Mouse (Mus musculus) kidney, embryonic 16.5 days (tissue): ENCODE data around the gene Rnf186. TPM values are rescaled to one million over a fixed set of nuclear protein-coding genes. Genes with fewer than 3 reads are reported as not detected.

Experiments
- ATAC-seq: fragments of 200-750 bp; cut with Nextera tagmentation; 2 replicates; pipeline ENCODE4 v1.8.0; 2017; ENCODE audit warnings: moderate TSS enrichment; ENCODE audit not compliant: low FRiP score, low TSS enrichment
- H3K27ac ChIP-seq: fragments of 300-500 bp; sonication (generic); 2 replicates; pipeline ENCODE4 v1.5.1; 2014; ENCODE audit warnings: low read length
- H3K27me3 ChIP-seq: fragments of 300-500 bp; sonication (generic); 2 replicates; pipeline ENCODE4 v1.6.1; 2014; ENCODE audit warnings: low read length, control low read depth, mixed read lengths; ENCODE audit not compliant: insufficient read depth
- H3K36me3 ChIP-seq: fragments of 300-500 bp; sonication (generic); 2 replicates; pipeline ENCODE4 v1.6.1; 2014; ENCODE audit warnings: low read length, control low read depth, mixed read lengths; ENCODE audit not compliant: insufficient read depth
- H3K4me1 ChIP-seq: fragments of 300-500 bp; sonication (generic); 2 replicates; pipeline ENCODE4 v1.6.1; 2014; ENCODE audit warnings: low read length, control low read depth, mixed read lengths; ENCODE audit not compliant: insufficient read depth
- H3K4me2 ChIP-seq: fragments of 300-500 bp; sonication (generic); replicated peaks from 2 replicates; pipeline ENCODE4 v1.6.1; 2014; ENCODE audit warnings: low read depth, low read length
- H3K4me3 ChIP-seq: fragments of 300-500 bp; sonication (generic); 2 replicates; pipeline ENCODE4 v1.5.1; 2014; ENCODE audit warnings: mild to moderate bottlenecking, low read length
- H3K9ac ChIP-seq: fragments of 300-500 bp; sonication (generic); replicated peaks from 2 replicates; pipeline ENCODE4 v1.6.1; 2014; ENCODE audit warnings: low read length
- H3K9me3 ChIP-seq: fragments of 300-500 bp; sonication (generic); 2 replicates; pipeline ENCODE4 v1.6.1; 2016; ENCODE audit warnings: low read length, control low read depth
- WGBS: fragments of 180-500 bp; shearing (Covaris S2); extraction: QIAGEN DNeasy Blood & Tissue Kit; methylation state at CpG from one replicate; pipeline ENCODE4 v1.1.7; 2014; 5-methylcytosine and 5-hydroxymethylcytosine counted together
- polyA plus RNA-seq: library from polyadenylated mRNA; unstranded; fragments of >200 nt; fragmentation: Nextera tagmentation; extraction: Ambion mirVana; gene quantifications from 2 replicates; pipeline ENCODE4 v1.2.1, GENCODE M21; 2015

The Rnf186 gene
- polyA plus RNA-seq, 1 experiment from 2014 or later: 11.0 TPM

DNA sequence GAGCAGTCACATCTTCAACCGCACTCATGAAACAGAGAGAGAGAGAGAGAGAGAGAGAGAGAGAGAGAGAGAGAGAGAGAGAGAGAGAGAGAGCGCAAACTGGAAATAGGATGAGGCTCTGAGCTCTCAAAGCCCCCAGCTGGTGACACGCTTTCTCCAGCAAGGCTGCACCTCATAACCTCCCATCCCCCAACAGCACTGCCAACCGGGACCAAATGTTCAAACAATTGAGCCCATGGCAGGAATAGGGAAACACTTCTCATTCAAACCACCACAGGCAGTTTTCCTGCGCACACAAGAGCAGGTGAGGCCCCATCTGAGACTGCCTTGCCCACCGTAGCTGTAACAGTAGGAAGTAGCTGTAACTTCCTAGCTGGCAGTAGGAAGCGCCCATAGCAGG, 25.5 kb upstream of the Rnf186 start:
- Histone ChIP-seq H3K4me3 (no peak overlapping the region), H3K27ac (peak overlapping the region; percentile 70), H3K9ac (no peak overlapping the region), H3K9me3 (no peaks in the 10 kb centered on the region), H3K36me3 (no peaks in the 10 kb centered on the region), H3K4me2 (no peak overlapping the region), H3K27me3 (no peaks in the 10 kb centered on the region), H3K4me1 (peaks cover 31% of the 10 kb centered on the region)
- WGBS: 23% methylated on average over 7 of the region's 7 CpGs
- no peak for ATAC-seq

DNA sequence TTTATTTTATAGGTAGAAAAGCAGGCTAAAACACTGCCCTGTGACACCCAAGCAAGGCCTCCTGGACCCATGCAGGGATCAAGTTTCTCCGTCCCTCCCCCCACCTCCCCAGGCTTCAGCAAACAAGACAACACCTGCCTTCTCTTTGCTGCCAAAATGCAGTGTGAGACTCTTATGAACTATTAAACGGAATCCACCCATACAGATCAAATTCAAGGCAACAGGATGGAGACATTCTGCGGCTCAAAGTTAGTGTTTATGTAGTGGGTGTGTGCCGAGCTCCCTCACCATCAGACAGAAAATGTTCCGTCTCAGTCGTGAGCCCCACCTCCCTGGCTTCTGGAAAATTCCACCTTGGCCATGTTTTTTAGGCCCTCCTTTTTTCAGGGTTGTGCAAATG, 24.9 kb upstream of the Rnf186 start:
- Histone ChIP-seq H3K9me3 (no peaks in the 10 kb centered on the region), H3K4me3 (no peak overlapping the region), H3K27ac (peak overlapping the region; percentile 70), H3K27me3 (no peaks in the 10 kb centered on the region), H3K4me2 (no peak overlapping the region), H3K4me1 (peaks cover 31% of the 10 kb centered on the region), H3K9ac (no peak overlapping the region), H3K36me3 (no peaks in the 10 kb centered on the region)
- ATAC-seq: no peak
- WGBS: 14% methylated on average over 6 of the region's 6 CpGs

DNA sequence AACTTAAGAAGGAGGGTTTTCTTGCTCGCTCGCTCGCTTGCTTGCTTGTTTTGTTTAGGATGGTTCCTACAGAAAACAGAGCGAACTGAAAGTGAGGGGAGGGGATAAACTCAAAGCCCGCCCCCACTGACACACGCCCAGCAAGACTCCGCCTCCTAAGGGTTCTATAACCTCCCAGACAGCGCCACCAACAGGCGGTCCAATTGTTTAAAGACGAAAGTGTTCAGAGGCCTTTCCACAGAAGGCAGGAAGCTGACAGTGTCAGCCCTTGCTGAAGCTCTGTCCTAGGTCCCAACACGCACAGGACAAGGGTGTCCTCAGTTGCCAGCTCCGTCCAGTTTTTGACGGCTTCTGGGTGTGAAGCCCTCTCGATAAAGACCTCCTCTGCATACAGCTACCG, 23.2 kb upstream of the Rnf186 start:
- WGBS: 37% methylated on average over 15 of the region's 15 CpGs
- Histone ChIP-seq H3K4me2 (peak overlapping the region; percentile 22; the same call in 1 of the 2 replicates), H3K36me3 (no peaks in the 10 kb centered on the region), H3K4me3 (peak overlapping the region; percentile 25; the same call in 1 of the 2 replicates), H3K9me3 (no peaks in the 10 kb centered on the region), H3K27ac (no peak overlapping the region), H3K4me1 (peaks cover 26% of the 10 kb centered on the region), H3K27me3 (no peaks in the 10 kb centered on the region), H3K9ac (no peak overlapping the region)
- ATAC-seq: 0 out of 2 replicates have a peak, but pooled peaks have one; percentile 12

DNA sequence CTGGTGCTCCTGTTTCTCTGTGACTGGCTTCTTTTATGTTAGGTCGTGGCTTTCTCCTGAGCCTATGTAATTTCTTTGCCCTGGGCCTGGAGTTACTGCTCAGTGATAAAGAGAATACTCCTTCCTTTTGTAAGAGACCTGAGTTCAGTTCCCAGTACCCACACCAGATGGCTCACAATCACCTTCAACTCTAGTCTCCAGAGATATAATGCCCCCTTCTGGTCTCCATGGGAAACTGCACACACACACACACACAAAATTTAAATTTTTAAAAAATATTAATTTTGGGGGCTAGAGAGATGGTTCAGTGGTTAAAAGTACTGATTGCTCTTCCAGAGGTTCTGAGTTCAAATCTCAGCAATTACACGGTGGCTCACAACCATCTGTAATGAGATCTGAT, 18.7 kb upstream of the Rnf186 start:
- no peak overlapping the region for H3K4me3 ChIP-seq
- no peaks in the 10 kb centered on the region for H3K36me3 ChIP-seq
- H3K9me3 ChIP-seq: no peaks in the 10 kb centered on the region
- H3K27me3 ChIP-seq: no peaks in the 10 kb centered on the region
- H3K9ac ChIP-seq: no peak overlapping the region
- no peak overlapping the region for H3K4me2 ChIP-seq
- ATAC-seq: no peak
- no peak overlapping the region for H3K27ac ChIP-seq
- 90% methylated on average over 2 of the region's 2 CpGs for WGBS
- no peaks in the 10 kb centered on the region for H3K4me1 ChIP-seq

DNA sequence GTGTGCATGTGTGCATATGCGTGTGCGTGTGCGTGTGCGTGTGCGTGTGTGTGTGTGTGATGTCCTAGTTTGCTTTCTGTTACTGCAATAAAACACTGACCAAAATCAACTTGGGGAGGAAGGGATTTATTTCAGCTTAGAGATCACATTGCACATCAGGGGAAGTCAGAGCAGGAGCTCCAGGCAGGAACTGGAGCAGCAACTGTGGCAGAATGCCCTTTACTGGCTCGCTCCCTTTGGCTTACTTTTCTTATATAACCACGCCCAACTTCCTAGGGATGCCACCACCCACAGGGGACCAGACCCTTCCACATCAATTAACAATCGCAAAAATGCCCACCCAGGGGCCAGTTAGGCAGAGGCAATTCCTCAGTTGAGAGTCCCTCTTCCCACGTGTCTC, 8.3 kb upstream of the Rnf186 start:
- no peak overlapping the region for H3K27ac ChIP-seq

DNA sequence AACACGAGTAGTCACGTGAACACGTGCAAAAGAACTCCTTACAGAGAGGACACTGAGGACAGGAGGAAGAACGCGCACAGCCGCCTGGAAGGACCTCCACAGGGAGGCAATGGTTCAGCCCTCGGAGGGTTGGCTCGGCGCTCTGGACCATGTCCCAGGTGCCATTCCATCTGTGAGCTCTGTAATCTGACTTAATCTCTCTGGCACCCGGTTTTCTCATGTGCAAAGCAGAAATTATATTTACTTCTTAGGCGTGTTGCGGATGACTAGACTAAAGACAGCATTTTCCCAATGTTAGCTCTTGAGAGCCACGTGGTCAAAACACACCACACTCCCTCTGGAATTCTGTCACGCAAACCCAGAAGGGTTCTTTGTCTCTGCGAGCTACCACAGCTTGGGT, 7.8 kb upstream of the Rnf186 start:
- Histone ChIP-seq H3K4me1 (peaks cover 8% of the 10 kb centered on the region; the same call in 1 of the 2 replicates), H3K9ac (no peak overlapping the region), H3K4me3 (no peak overlapping the region), H3K27ac (peak overlapping the region; percentile 47; the same call in 1 of the 2 replicates), H3K9me3 (0 out of 2 replicates have a peak, but pooled peaks cover 2% of the 10 kb centered on the region), H3K4me2 (no peak overlapping the region), H3K27me3 (no peaks in the 10 kb centered on the region), H3K36me3 (no peaks in the 10 kb centered on the region)
- WGBS: 80% methylated on average over 15 of the region's 15 CpGs
- ATAC-seq: no peak

More for the DNA sequence above, 8.3 kb upstream of the Rnf186 start:
- no peak overlapping the region for H3K9ac ChIP-seq
- H3K4me3 ChIP-seq: no peak overlapping the region
- ATAC-seq: no peak
- no peak overlapping the region for H3K4me2 ChIP-seq
- H3K27me3 ChIP-seq: no peaks in the 10 kb centered on the region
- no peaks in the 10 kb centered on the region for H3K36me3 ChIP-seq
- 73% methylated on average over 9 of the region's 9 CpGs for WGBS
- H3K9me3 ChIP-seq: 0 out of 2 replicates have a peak, but pooled peaks cover 2% of the 10 kb centered on the region
- H3K4me1 ChIP-seq: peaks cover 8% of the 10 kb centered on the region; the same call in 1 of the 2 replicates

DNA sequence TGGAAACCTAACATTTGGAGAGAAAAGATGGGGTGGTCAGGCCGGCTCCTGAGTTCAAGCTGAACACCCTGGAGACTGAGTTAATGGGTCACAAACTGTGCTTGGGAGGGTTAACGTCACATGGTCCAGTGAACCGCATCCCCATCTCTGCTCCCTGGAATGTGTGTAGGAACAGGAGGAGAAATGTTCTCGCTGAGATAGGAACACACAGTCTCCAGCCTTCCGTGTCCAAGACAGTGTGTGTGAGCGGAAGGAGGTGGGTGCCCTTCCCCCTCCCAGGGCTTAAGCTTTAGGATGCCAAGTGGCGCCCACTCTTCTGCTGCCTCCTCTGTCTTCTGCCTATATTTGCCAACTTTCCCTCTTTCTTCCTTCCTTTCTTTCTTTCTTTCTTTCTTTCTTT, 7.0 kb upstream of the Rnf186 start:
- Histone ChIP-seq H3K36me3 (no peaks in the 10 kb centered on the region), H3K9me3 (0 out of 2 replicates have a peak, but pooled peaks cover 2% of the 10 kb centered on the region), H3K27ac (peak overlapping the region; percentile 47), H3K27me3 (no peaks in the 10 kb centered on the region), H3K9ac (no peak overlapping the region), H3K4me3 (no peak overlapping the region), H3K4me1 (peaks cover 8% of the 10 kb centered on the region; the same call in 1 of the 2 replicates), H3K4me2 (no peak overlapping the region)
- ATAC-seq: peak; percentile 98
- WGBS: 23% methylated on average over 7 of the region's 7 CpGs

DNA sequence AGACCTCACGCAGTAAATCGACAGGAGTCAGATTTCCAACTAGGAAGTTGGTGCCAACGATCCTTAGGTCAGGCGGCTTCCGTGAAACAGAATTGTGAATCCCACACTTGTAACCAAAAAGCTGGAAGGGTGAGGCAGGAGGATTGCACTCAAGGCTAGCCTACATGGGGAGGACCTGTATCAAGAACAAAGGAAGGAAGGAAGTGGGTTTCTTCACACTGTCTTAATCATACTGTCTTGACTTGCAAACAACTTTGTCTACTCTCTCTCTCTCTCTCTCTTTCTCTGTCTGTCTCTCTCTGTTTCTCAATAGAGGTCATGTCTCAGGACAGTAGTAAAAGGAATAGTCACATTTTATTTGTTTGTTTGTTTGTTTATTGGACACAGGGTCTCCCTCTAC, 4.2 kb upstream of the Rnf186 start:
- ATAC-seq: no peak
- H3K4me1 ChIP-seq: peaks cover 18% of the 10 kb centered on the region
- no peak overlapping the region for H3K27ac ChIP-seq
- H3K9ac ChIP-seq: no peak overlapping the region
- 0 out of 2 replicates have a peak, but pooled peaks cover 2% of the 10 kb centered on the region for H3K9me3 ChIP-seq
- H3K4me3 ChIP-seq: no peak overlapping the region
- no peaks in the 10 kb centered on the region for H3K36me3 ChIP-seq
- WGBS: 66% methylated on average over 5 of the region's 5 CpGs
- H3K27me3 ChIP-seq: no peaks in the 10 kb centered on the region
- no peak overlapping the region for H3K4me2 ChIP-seq

DNA sequence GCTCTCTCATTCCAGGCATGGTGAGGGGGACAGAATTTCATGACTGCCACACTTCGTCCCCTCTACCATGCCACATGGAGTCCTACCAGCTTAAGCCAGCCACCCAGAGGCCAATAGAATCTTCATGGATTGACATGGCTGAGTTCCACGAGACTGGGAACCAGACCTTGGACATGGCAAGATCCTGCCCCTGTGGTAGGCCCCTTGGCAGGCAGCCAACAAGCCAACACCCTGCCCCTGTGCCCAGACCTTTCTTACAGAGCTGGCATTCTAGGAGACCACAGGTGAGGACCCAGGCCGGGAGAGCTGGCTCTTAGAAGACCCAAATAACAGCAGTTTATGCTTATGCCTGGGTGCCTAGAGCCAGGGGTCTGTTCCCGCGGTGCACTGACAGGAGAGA, 1.0 kb upstream of the Rnf186 start:
- peaks cover 22% of the 10 kb centered on the region for H3K4me1 ChIP-seq
- no peak overlapping the region for H3K4me3 ChIP-seq
- no peaks in the 10 kb centered on the region for H3K9me3 ChIP-seq
- no peaks in the 10 kb centered on the region for H3K36me3 ChIP-seq
- no peak overlapping the region for H3K9ac ChIP-seq
- peak; percentile 28; the same call in 1 of the 2 replicates for ATAC-seq
- peak overlapping the region; percentile 12 for H3K27ac ChIP-seq
- no peak overlapping the region for H3K4me2 ChIP-seq
- 72% methylated on average over 5 of the region's 5 CpGs for WGBS
- H3K27me3 ChIP-seq: no peaks in the 10 kb centered on the region

DNA sequence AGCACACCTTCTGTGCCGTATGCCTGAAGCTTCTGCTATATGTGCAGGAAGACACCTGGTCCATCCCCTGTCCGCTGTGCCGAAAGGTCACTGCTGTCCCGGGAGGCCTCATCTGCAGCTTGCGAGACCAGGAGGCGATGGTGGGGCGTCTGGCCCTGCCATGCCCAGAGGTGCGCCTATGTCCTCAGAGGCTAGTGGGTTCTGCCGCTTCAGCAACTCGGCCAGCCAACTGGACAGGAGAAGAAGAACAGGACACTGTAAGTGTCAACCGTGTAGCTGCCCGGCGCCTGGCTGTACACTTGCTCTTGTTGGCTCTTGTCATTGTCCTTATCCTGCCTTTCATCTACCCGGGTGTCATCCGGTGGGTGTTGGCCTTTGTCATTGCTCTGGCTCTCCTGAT, 573 bp downstream of the Rnf186 start:
- peak overlapping the region; percentile 34 for H3K4me2 ChIP-seq
- H3K4me3 ChIP-seq: peak overlapping the region; percentile 30
- H3K27ac ChIP-seq: peak overlapping the region; percentile 79
- H3K36me3 ChIP-seq: no peaks in the 10 kb centered on the region
- 79% methylated on average over 15 of the region's 15 CpGs for WGBS
- ATAC-seq: no peak; the same call in 1 of the 2 replicates
- peak overlapping the region; percentile 51 for H3K9ac ChIP-seq
- no peaks in the 10 kb centered on the region for H3K9me3 ChIP-seq
- H3K4me1 ChIP-seq: peaks cover 23% of the 10 kb centered on the region
- no peaks in the 10 kb centered on the region for H3K27me3 ChIP-seq
